Mouse (Mus musculus): ENCODE measurements around the gene Gm37240.

GRCm38 (mm10) chr3:84944933-84945332 is 942.4 kb downstream of the Gm37240 start:
- TF ChIP-seq HCFC1 (IDR thresholded peaks at IDR 0.05; ENCODE audit: borderline replicate concordance, insufficient read depth, low read length) (no peak), MAFK (IDR thresholded peaks at IDR 0.05; ENCODE audit: insufficient read depth, low read depth, low read length) (no peak), ZNF384 (IDR thresholded peaks at IDR 0.05; ENCODE audit: low read depth, low read length) (no peak)

All from ES-E14 (cell line).